In the genomic region with DNA sequence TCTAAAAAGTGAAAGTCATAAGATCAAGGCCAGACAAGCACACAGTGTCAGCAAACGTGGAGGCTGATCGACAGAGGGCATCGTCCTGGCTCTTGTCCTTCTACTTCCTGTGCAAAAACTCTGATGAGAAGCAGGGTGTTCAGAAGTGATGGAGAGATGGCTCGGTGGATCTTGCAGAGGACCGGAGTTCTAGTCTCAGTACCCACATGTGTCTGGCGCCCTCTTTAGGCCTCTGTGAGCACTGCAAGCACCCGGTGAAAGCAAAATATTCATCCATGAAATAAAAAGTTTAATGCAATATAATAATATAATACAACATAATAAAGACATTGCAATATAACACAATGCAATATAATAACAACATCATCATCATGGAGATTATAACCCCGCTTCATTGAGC, we compare ENCODE assay signal across 12 mouse cellular contexts. TPM values are rescaled to one million over a fixed set of nuclear protein-coding genes. Genes with fewer than 3 reads are reported as not detected.
DNase-seq lines count a peak whose midpoint lies in the region; ATAC-seq and TF ChIP-seq lines count a peak whose summit lies in the region.
"Had no signal": no experiment of that assay in that cellular context is flagged by ENCODE, and none has a peak within 500 bp of the region (broad histone marks: within the 10 kb centered on the region; RNA-seq: fewer than 3 reads in every experiment).

No protein-coding gene starts in this region.

- WGBS in forebrain, embryonic 11.5 days = 59% methylated on average over 8 of the region's 8 CpGs
- 59% methylated on average over 8 of the region's 8 CpGs for WGBS in forebrain, embryonic 16.5 days
- 57% methylated on average over 8 of the region's 8 CpGs for WGBS in midbrain, embryonic 11.5 days
- WGBS in midbrain, embryonic 15.5 days = 53% methylated on average over 8 of the region's 8 CpGs
- WGBS in limb, embryonic 10.5 days = 62% methylated on average over 8 of the region's 8 CpGs

- no peak overlapping the region for H3K9ac ChIP-seq in forebrain, embryonic 11.5 days (ENCODE audit: low read length)
- no peak overlapping the region for H3K9ac ChIP-seq in forebrain, embryonic 16.5 days (replicated peaks; ENCODE audit: low read depth, low read length)
- no peak overlapping the region for H3K9ac ChIP-seq in midbrain, embryonic 11.5 days (ENCODE audit: low read length)
- no peak overlapping the region for H3K9ac ChIP-seq in midbrain, embryonic 15.5 days
- H3K9ac ChIP-seq: embryonic facial prominence, embryonic 12.5 days; neural tube, embryonic 13.5 days had no signal

- no peak overlapping the region for H3K4me3 ChIP-seq in forebrain, embryonic 11.5 days (ENCODE audit: low read depth, low read length)
- no peak overlapping the region for H3K4me3 ChIP-seq in forebrain, embryonic 16.5 days (replicated peaks; ENCODE audit: low read length)
- no peak overlapping the region for H3K4me3 ChIP-seq in midbrain, embryonic 11.5 days (ENCODE audit: low read depth, low read length)
- no peak overlapping the region for H3K4me3 ChIP-seq in midbrain, embryonic 15.5 days
- H3K4me3 ChIP-seq in limb, embryonic 10.5 days = no peak overlapping the region
- H3K4me3 ChIP-seq: embryonic facial prominence, embryonic 12.5 days; neural tube, embryonic 13.5 days had no signal

- DNase-seq in forebrain, embryonic 11.5 days (ENCODE audit: low spot score) = peak; percentile 54
- peak; percentile 89 for DNase-seq in midbrain, embryonic 11.5 days (ENCODE audit: low spot score, missing footprints)
- DNase-seq in brain, embryonic 14.5 days (ENCODE audit: low read depth) = peak; percentile 21
- DNase-seq in limb, embryonic 10.5 days (ENCODE audit: low spot score) = peak; percentile 39
- no peak for DNase-seq in natural killer cell, adult 2 months (ENCODE audit: low spot score in 2 of 2)
- DNase-seq in adrenal gland, adult (ENCODE audit: inconsistent age in 2 of 2, low spot score in 1 of 2) = no peak
- DNase-seq: gastrocnemius, postnatal 36 days; kidney, adult 9 months had no signal

- TF ChIP-seq POLR2A in brain, embryonic 14.5 days (IDR thresholded peaks at IDR 0.05; ENCODE audit: borderline replicate concordance, extremely low read depth, insufficient read depth, insufficient read length, poor library complexity, severe bottlenecking) = no peak

- no peak overlapping the region for H3K27ac ChIP-seq in forebrain, embryonic 11.5 days (ENCODE audit: low read depth, low read length)
- H3K27ac ChIP-seq in forebrain, embryonic 16.5 days (ENCODE audit: low read length) = no peak overlapping the region
- H3K27ac ChIP-seq in midbrain, embryonic 11.5 days (ENCODE audit: low read depth, low read length) = no peak overlapping the region
- H3K27ac ChIP-seq in midbrain, embryonic 15.5 days = no peak overlapping the region
- no peak overlapping the region for H3K27ac ChIP-seq in limb, embryonic 10.5 days
- H3K27ac ChIP-seq: embryonic facial prominence, embryonic 12.5 days; neural tube, embryonic 13.5 days had no signal

- no peak for ATAC-seq in forebrain, embryonic 11.5 days (replicated peaks; ENCODE audit: low FRiP score)
- no peak for ATAC-seq in forebrain, embryonic 16.5 days
- ATAC-seq in midbrain, embryonic 11.5 days (ENCODE audit: low FRiP score) = no peak
- ATAC-seq in midbrain, embryonic 15.5 days (replicated peaks) = no peak

- H3K9me3 ChIP-seq in forebrain, embryonic 11.5 days (ENCODE audit: control insufficient read depth, low read length) = no peaks in the 10 kb centered on the region
- H3K9me3 ChIP-seq in forebrain, embryonic 16.5 days (ENCODE audit: control insufficient read depth, low read length) = no peaks in the 10 kb centered on the region
- no peaks in the 10 kb centered on the region for H3K9me3 ChIP-seq in midbrain, embryonic 11.5 days (ENCODE audit: control insufficient read depth, low read length)
- H3K9me3 ChIP-seq in midbrain, embryonic 15.5 days = no peaks in the 10 kb centered on the region
- no peaks in the 10 kb centered on the region for H3K9me3 ChIP-seq in limb, embryonic 10.5 days (replicated peaks)
- H3K9me3 ChIP-seq: embryonic facial prominence, embryonic 12.5 days; neural tube, embryonic 13.5 days had no signal

- H3K4me1 ChIP-seq in forebrain, embryonic 11.5 days (replicated peaks; ENCODE audit: control insufficient read depth, insufficient read depth, low read length) = no peaks in the 10 kb centered on the region
- H3K4me1 ChIP-seq in forebrain, embryonic 16.5 days (replicated peaks; ENCODE audit: control insufficient read depth, insufficient read depth, low read length) = no peaks in the 10 kb centered on the region
- no peaks in the 10 kb centered on the region for H3K4me1 ChIP-seq in midbrain, embryonic 11.5 days (ENCODE audit: control insufficient read depth, insufficient read depth, low read length)
- H3K4me1 ChIP-seq in midbrain, embryonic 15.5 days = no peaks in the 10 kb centered on the region
- no peaks in the 10 kb centered on the region for H3K4me1 ChIP-seq in limb, embryonic 10.5 days
- H3K4me1 ChIP-seq: embryonic facial prominence, embryonic 12.5 days; neural tube, embryonic 13.5 days had no signal

- H3K4me2 ChIP-seq in forebrain, embryonic 11.5 days (ENCODE audit: low read depth, low read length, severe bottlenecking) = no peak overlapping the region
- no peak overlapping the region for H3K4me2 ChIP-seq in forebrain, embryonic 16.5 days (ENCODE audit: low read length)
- H3K4me2 ChIP-seq in midbrain, embryonic 11.5 days = no peak overlapping the region
- no peak overlapping the region for H3K4me2 ChIP-seq in midbrain, embryonic 15.5 days
- H3K4me2 ChIP-seq: embryonic facial prominence, embryonic 12.5 days; neural tube, embryonic 13.5 days had no signal

- H3K27me3 ChIP-seq in forebrain, embryonic 11.5 days (ENCODE audit: control insufficient read depth, insufficient read depth, low read length) = no peaks in the 10 kb centered on the region
- no peaks in the 10 kb centered on the region for H3K27me3 ChIP-seq in forebrain, embryonic 16.5 days (replicated peaks; ENCODE audit: control insufficient read depth, insufficient read depth, low read length)
- H3K27me3 ChIP-seq in midbrain, embryonic 11.5 days (ENCODE audit: control insufficient read depth, insufficient read depth, low read length) = no peaks in the 10 kb centered on the region
- no peaks in the 10 kb centered on the region for H3K27me3 ChIP-seq in midbrain, embryonic 15.5 days (replicated peaks)
- 0 out of 2 replicates have a peak, but pooled peaks cover 4% of the 10 kb centered on the region for H3K27me3 ChIP-seq in limb, embryonic 10.5 days (ENCODE audit: low read depth, poor library complexity, severe bottlenecking)
- H3K27me3 ChIP-seq: embryonic facial prominence, embryonic 12.5 days; neural tube, embryonic 13.5 days had no signal

- H3K36me3 ChIP-seq in forebrain, embryonic 11.5 days (ENCODE audit: control insufficient read depth, insufficient read depth, low read length) = no peaks in the 10 kb centered on the region
- no peaks in the 10 kb centered on the region for H3K36me3 ChIP-seq in forebrain, embryonic 16.5 days (ENCODE audit: control insufficient read depth, insufficient read depth)
- H3K36me3 ChIP-seq in midbrain, embryonic 11.5 days (ENCODE audit: control insufficient read depth, insufficient read depth, low read length) = no peaks in the 10 kb centered on the region
- H3K36me3 ChIP-seq in midbrain, embryonic 15.5 days (replicated peaks) = no peaks in the 10 kb centered on the region
- no peaks in the 10 kb centered on the region for H3K36me3 ChIP-seq in limb, embryonic 10.5 days
- H3K36me3 ChIP-seq: embryonic facial prominence, embryonic 12.5 days; neural tube, embryonic 13.5 days had no signal

- TF ChIP-seq CTCF in brain, embryonic 14.5 days (IDR thresholded peaks at IDR 0.05; ENCODE audit: borderline replicate concordance, extremely low read depth, insufficient read depth, insufficient read length) = peak; percentile 60; the same call in 1 of the 2 replicates

RNA-seq across cellular contexts. Expression of a gene that starts 54.6 kb away (rescaled TPM):
- 1.5 TPM in 2 replicates for polyA plus RNA-seq in forebrain, embryonic 11.5 days (2014; fragmentation: Nextera tagmentation; extraction: Ambion mirVana)
- polyA plus RNA-seq in forebrain, embryonic 16.5 days (2015; fragmentation: Nextera tagmentation; extraction: Ambion mirVana) = 0.98 and 1.1 TPM in 2 replicates
- polyA plus RNA-seq in midbrain, embryonic 11.5 days (2014; fragmentation: Nextera tagmentation; extraction: Ambion mirVana) = 0.33 and 1.1 TPM in 2 replicates
- polyA plus RNA-seq in midbrain, embryonic 15.5 days (2015; fragmentation: Nextera tagmentation; extraction: Ambion mirVana) = 0.89 and 2.2 TPM in 2 replicates
- polyA plus RNA-seq in brain, embryonic 14.5 days (2012; rRNA removed) = 3.8 and 4.9 TPM in 2 replicates
- 0.94 and 0.99 TPM in 2 replicates for polyA plus RNA-seq in limb, embryonic 10.5 days (2016; fragmentation: Nextera tagmentation; extraction: Ambion mirVana)

RNA-seq across cellular contexts. Expression of a gene that starts 55.3 kb away (rescaled TPM):
- polyA plus RNA-seq in forebrain, embryonic 11.5 days (2014; fragmentation: Nextera tagmentation; extraction: Ambion mirVana) = 24.5 and 28.0 TPM in 2 replicates
- 28.2 and 32.2 TPM in 2 replicates for polyA plus RNA-seq in forebrain, embryonic 16.5 days (2015; fragmentation: Nextera tagmentation; extraction: Ambion mirVana)
- polyA plus RNA-seq in midbrain, embryonic 11.5 days (2014; fragmentation: Nextera tagmentation; extraction: Ambion mirVana) = 21.0 and 23.1 TPM in 2 replicates
- polyA plus RNA-seq in midbrain, embryonic 15.5 days (2015; fragmentation: Nextera tagmentation; extraction: Ambion mirVana) = 30.6 and 32.1 TPM in 2 replicates
- polyA plus RNA-seq in brain, embryonic 14.5 days (2012; rRNA removed) = 25.2 and 37.8 TPM in 2 replicates
- polyA plus RNA-seq in limb, embryonic 10.5 days (2016; fragmentation: Nextera tagmentation; extraction: Ambion mirVana) = 25.1 and 25.6 TPM in 2 replicates

Comparison
In these comparisons a context has a peak if more than half of its experiments do, and no peak if none do; other contexts are left out.
1. DNase-seq: peak in forebrain, embryonic 11.5 days (single experiment), midbrain, embryonic 11.5 days (single experiment), brain, embryonic 14.5 days (single experiment) and limb, embryonic 10.5 days (single experiment); none in natural killer cell, adult 2 months (0 of 2) and adrenal gland, adult (0 of 2).